Mouse (Mus musculus): Measurements from ENCODE around the gene Gm11634.

DNA sequence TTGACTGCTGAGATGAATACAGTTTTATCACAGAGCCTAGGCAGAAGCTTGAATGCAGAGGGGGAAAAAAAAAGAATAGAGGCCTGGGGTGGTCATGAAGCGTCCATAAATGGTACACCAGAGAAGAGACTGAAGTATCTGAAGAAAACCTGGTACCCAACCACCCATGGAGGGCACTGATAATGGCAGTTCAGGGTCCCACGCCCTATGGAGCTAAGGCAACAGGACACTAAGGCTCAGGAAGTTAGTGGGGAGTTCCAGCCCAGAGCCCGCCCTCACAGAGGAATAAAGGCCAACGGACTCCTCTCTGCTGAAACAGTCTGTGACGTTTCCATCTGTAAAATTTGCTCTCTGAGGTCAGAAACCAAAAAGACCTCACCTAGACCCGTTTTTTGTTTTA lies 16.3 kb upstream of the Gm11634 start:
- TF ChIP-seq POLR2A (IDR thresholded peaks at IDR 0.05; ENCODE audit: borderline replicate concordance, low read depth, low read length) (no peak), CTCF (IDR thresholded peaks at IDR 0.05; ENCODE audit: low read depth, low read length) (no peak)
